Mouse (Mus musculus) midbrain, postnatal 0 days (tissue): ENCODE measurements around the gene Ppt2. TPM values are rescaled to one million over a fixed set of nuclear protein-coding genes. Genes with fewer than 3 reads are reported as not detected.
A peak's percentile ranks its signal among the peaks of the same experiment; 100 is the strongest.

Experiments used
- ATAC-seq: fragments of 200-750 bp; cut with Nextera tagmentation; 2 replicates; pipeline ENCODE4 v1.8.0; 2017; ENCODE audit warnings: moderate number of reproducible peaks, mild to moderate bottlenecking, moderate TSS enrichment, moderate library complexity; ENCODE audit not compliant: low FRiP score
- DNase-seq: peaks from one replicate; pipeline ENCODE4 v3.0.0-alpha.2; 2015; ENCODE audit warnings: low spot score
- H3K27ac ChIP-seq: fragments of 300-500 bp; sonication (generic); 2 replicates; pipeline ENCODE4 v1.5.1; 2014; ENCODE audit warnings: low read depth, mild to moderate bottlenecking, low read length, mixed read lengths
- H3K27me3 ChIP-seq: fragments of 300-500 bp; sonication (generic); 2 replicates; pipeline ENCODE4 v1.6.1; 2014; ENCODE audit warnings: low read length, control low read depth, mixed read lengths; ENCODE audit not compliant: insufficient read depth
- H3K36me3 ChIP-seq: fragments of 300-500 bp; sonication (generic); 2 replicates; pipeline ENCODE4 v1.6.1; 2014; ENCODE audit warnings: low read length, control low read depth, mixed read lengths; ENCODE audit not compliant: insufficient read depth
- H3K4me1 ChIP-seq: fragments of 300-500 bp; sonication (generic); 2 replicates; pipeline ENCODE4 v1.6.1; 2014; ENCODE audit warnings: mild to moderate bottlenecking, control low read depth, antibody characterized with exemption, low read length, mixed read lengths; ENCODE audit not compliant: insufficient read depth
- H3K4me2 ChIP-seq: fragments of 300-500 bp; sonication (generic); 2 replicates; pipeline ENCODE4 v1.6.1; 2014; ENCODE audit warnings: low read depth, mild to moderate bottlenecking, low read length, mixed read lengths; ENCODE audit not compliant: poor library complexity, severe bottlenecking
- H3K4me3 ChIP-seq: fragments of 300-500 bp; sonication (generic); 2 replicates; pipeline ENCODE4 v1.5.1; 2014; ENCODE audit warnings: low read depth, mild to moderate bottlenecking, low read length, moderate library complexity
- H3K9ac ChIP-seq: fragments of 300-500 bp; sonication (generic); replicated peaks from 2 replicates; pipeline ENCODE4 v1.6.1; 2014; ENCODE audit warnings: mild to moderate bottlenecking, low read length, moderate library complexity, mixed read lengths; ENCODE audit not compliant: poor library complexity, severe bottlenecking
- H3K9me3 ChIP-seq: fragments of 300-500 bp; sonication (generic); 2 replicates; pipeline ENCODE4 v1.6.1; 2016; ENCODE audit warnings: low read length, control low read depth
- CTCF ChIP-seq: IDR thresholded peaks from 2 replicates; pipeline ENCODE4 v1.5.1; 2016; ENCODE audit warnings: antibody characterized with exemption, mild to moderate bottlenecking
- WGBS: fragments of 180-500 bp; shearing (Covaris S2); extraction: QIAGEN DNeasy Blood & Tissue Kit; methylation state at CpG from one replicate; pipeline ENCODE4 v1.1.7; 2014; 5-methylcytosine and 5-hydroxymethylcytosine counted together
- polyA plus RNA-seq: library from polyadenylated mRNA; unstranded; fragments of >200 nt; fragmentation: Nextera tagmentation; extraction: Ambion mirVana; gene quantifications from 2 replicates; pipeline ENCODE4 v1.2.1, GENCODE M21; 2015
- total RNA-seq: library from RNA; depleted of rRNA; stranded (reverse); fragments of >200 nt; gene quantifications from 2 replicates; pipeline ENCODE4 v1.2.3, GENCODE M21; 2014

Ppt2 gene
- total and polyA plus RNA-seq, 2 experiments from 2014 or later, result 18.0 to 31.0 TPM

DNA sequence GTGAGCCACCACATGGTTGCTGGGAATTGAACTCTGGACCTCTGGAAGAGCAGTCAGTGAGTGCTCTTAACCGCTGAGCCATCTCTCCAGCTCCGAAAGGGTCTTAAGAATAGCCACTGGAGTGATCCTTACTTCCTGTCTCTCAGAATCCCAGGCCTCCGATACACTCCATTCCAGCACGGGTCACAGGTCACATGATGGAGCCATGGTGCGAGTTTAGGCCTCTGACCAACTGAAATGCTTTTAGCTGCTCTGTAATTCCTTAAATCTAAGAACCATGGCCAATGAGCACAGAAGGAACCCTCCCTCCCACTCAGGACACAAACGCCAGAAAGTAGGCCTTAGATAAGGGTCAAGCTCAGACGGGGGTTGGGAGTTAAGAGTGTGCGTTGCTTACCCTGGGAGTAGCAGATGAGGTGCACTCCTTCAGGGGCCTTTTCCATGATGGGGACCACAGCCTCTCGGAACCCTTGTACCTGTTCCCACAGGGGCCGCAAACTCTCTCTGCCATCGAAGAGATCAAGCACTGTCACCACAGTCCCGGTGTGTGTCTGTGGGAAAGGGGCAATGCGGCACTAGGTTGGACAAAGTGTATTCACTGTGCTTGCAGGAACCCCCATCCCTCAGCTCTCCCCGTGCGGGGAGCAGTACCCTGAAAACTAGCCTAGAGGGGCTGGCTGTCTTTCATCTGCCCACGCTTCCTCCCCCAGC is 2.1 kb downstream of the Ppt2 start:
- DNase-seq (no peak), ATAC-seq (no peak)
- H3K9ac ChIP-seq, result peak overlapping the region; percentile 58
- H3K9me3 ChIP-seq, result no peaks in the 10 kb centered on the region
- H3K36me3 ChIP-seq, result peaks cover 7% of the 10 kb centered on the region
- peak overlapping the region; percentile 74 for H3K4me3 ChIP-seq
- TF ChIP-seq CTCF, result no peak
- H3K4me2 ChIP-seq, result peak overlapping the region; percentile 89
- H3K27ac ChIP-seq, result peak overlapping the region; percentile 92
- WGBS, result 52% methylated on average over 16 of the region's 16 CpGs
- no peaks in the 10 kb centered on the region for H3K27me3 ChIP-seq
- peaks cover 16% of the 10 kb centered on the region for H3K4me1 ChIP-seq

- Histone ChIP-seq H3K9ac (no peak overlapping the region), H3K9me3 (no peaks in the 10 kb centered on the region), H3K4me1 (peaks cover 16% of the 10 kb centered on the region), H3K4me3 (no peak overlapping the region), H3K27me3 (no peaks in the 10 kb centered on the region), H3K36me3 (peaks cover 11% of the 10 kb centered on the region), H3K27ac (no peak overlapping the region), H3K4me2 (no peak overlapping the region)
- DNase-seq (no peak), ATAC-seq (no peak)
- no peak for TF ChIP-seq CTCF
- 96% methylated on average over 3 of the region's 3 CpGs for WGBS
These were observed 3.3 kb downstream of the Ppt2 start for GRCm38 (mm10) chr17:34624981-34625380.

GRCm38 (mm10) chr17:34623161-34623560 is 5.1 kb downstream of the Ppt2 start:
- Histone ChIP-seq H3K36me3 (peaks cover 11% of the 10 kb centered on the region), H3K27ac (no peak overlapping the region), H3K27me3 (no peaks in the 10 kb centered on the region), H3K4me2 (no peak overlapping the region), H3K4me3 (no peak overlapping the region), H3K9me3 (no peaks in the 10 kb centered on the region), H3K4me1 (peaks cover 6% of the 10 kb centered on the region), H3K9ac (no peak overlapping the region)
- ATAC-seq, result no peak
- DNase-seq, result no peak
- 84% methylated on average over 9 of the region's 9 CpGs for WGBS
- peak; percentile 51 for TF ChIP-seq CTCF

GRCm38 (mm10) chr17:34621006-34621405 is 7.3 kb downstream of the Ppt2 start:
- ATAC-seq (no peak), DNase-seq (no peak)
- 93% methylated on average over 8 of the region's 8 CpGs for WGBS
- Histone ChIP-seq H3K9me3 (no peaks in the 10 kb centered on the region), H3K4me3 (no peak overlapping the region), H3K9ac (no peak overlapping the region), H3K4me2 (no peak overlapping the region), H3K36me3 (peaks cover 21% of the 10 kb centered on the region), H3K27ac (no peak overlapping the region), H3K4me1 (peaks cover under 1% of the 10 kb centered on the region; the same call in 1 of the 2 replicates), H3K27me3 (no peaks in the 10 kb centered on the region)
- no peak for TF ChIP-seq CTCF

GRCm38 (mm10) chr17:34618999-34619398 is 9.3 kb downstream of the Ppt2 start:
- peak; percentile 74 for TF ChIP-seq CTCF
- no peaks in the 10 kb centered on the region for H3K9me3 ChIP-seq
- H3K27me3 ChIP-seq, result no peaks in the 10 kb centered on the region
- WGBS, result 21% methylated on average over 6 of the region's 6 CpGs
- ATAC-seq, result no peak
- no peak overlapping the region for H3K27ac ChIP-seq
- no peak for DNase-seq
- no peak overlapping the region for H3K4me2 ChIP-seq
- no peak overlapping the region for H3K4me3 ChIP-seq
- no peak overlapping the region for H3K9ac ChIP-seq
- H3K4me1 ChIP-seq, result no peaks in the 10 kb centered on the region
- peaks cover 32% of the 10 kb centered on the region for H3K36me3 ChIP-seq

- Histone ChIP-seq H3K27ac (no peak within 1 kb of the TSS), H3K4me3 (no peak within 1 kb of the TSS), H3K27me3 (no peaks in the 10 kb centered on the region), H3K36me3 (peaks cover 51% of the 10 kb centered on the region), H3K4me1 (no peaks in the 10 kb centered on the region), H3K4me2 (no peak within 1 kb of the TSS), H3K9me3 (no peaks in the 10 kb centered on the region), H3K9ac (no peak within 1 kb of the TSS)
- 67% methylated on average over 6 of the region's 6 CpGs for WGBS
- no peak for TF ChIP-seq CTCF
- DNase-seq, result no peak
- ATAC-seq, result no peak
These were observed 12.4 kb downstream of the Ppt2 start, which contains the start of gene Egfl8 for GRCm38 (mm10) chr17:34615871-34616270. Gene Egfl8, minus strand, starts transcription at chr17:34615971.
